Mouse (Mus musculus): ENCODE measurements around the gene Prpf38b.

- TF ChIP-seq CTCF (IDR thresholded peaks at IDR 0.05; ENCODE audit: low read depth, low read length) (no peak), EP300 (IDR thresholded peaks at IDR 0.05; ENCODE audit: insufficient read depth, low read depth, low read length) (no peak)
Observed at GRCm38 (mm10) chr3:108870631-108871030, 40.9 kb downstream of the Prpf38b start.
